Mouse (Mus musculus): ENCODE measurements at regions not wholly inside any gene's neighbourhood (a gene's known extent, or its start where the extent isn't known, plus 50 kb on each side); places are given as distances from the start of the nearest gene placed in this dataset.

DNA sequence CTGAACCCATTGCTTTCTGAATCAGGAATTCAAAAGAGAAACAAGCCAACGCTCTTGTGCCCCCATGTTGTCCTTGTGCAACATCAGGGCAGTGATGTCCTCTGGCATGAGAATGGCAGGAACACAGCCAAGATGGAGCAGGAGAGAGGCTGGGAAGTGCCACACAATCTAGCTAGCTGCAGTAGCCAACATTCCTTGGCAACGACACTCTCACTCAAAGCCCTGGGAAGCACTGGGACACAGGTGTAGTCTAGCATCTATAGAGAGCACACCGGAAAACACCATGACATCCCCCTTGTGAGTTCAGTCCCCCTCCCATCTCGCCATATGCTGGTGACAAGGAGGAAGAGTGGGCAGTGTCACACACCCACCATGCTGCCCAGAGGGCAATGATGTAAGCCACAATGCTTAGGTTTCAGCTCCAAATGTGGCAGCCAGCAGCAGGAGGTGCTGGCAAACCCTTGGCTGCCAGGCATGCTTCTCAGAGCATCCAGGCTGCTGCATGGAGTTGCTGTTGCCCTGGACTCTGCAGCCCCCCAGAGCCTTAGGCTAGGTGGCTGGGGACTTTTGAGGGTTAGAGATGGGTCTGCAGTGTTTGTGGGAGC is 123.0 kb downstream of the Slc38a6 start:
- TF ChIP-seq CTCF (IDR thresholded peaks at IDR 0.05; ENCODE audit: borderline replicate concordance, extremely low read depth, insufficient read depth, insufficient read length), result no peak
- no peak for TF ChIP-seq POLR2A (IDR thresholded peaks at IDR 0.05; ENCODE audit: borderline replicate concordance, extremely low read depth, insufficient read depth, insufficient read length, poor library complexity, severe bottlenecking)
